Mouse (Mus musculus): ENCODE data around the gene Sbk3.

Gene Sbk3

GRCm38 (mm10) chr7:4933103-4933502 is 37.9 kb downstream of the Sbk3 start:
- no peak for DNase-seq (ENCODE audit: extremely low read depth, low read depth)

DNA sequence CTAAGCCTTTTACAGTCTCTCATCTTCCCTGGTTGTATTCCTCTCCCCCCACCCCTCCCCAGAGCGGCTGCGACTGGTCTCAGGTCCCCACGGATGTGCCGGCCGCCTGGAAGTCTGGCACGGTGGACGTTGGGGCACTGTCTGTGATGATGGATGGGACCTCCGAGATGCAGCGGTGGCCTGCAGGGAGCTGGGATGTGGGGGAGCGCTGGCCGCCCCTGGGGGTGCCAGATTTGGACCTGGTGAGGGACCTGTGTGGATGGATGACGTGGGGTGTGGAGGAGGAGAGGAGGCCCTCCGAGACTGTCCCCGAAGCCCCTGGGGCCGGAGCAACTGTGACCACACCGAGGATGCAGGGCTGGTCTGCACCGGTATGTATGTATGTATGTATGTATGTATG is 42.6 kb downstream of the Sbk3 start:
- no peak for DNase-seq (ENCODE audit: extremely low read depth, low read depth)

- no peak for DNase-seq (ENCODE audit: extremely low read depth, low read depth)
Observed at GRCm38 (mm10) chr7:4927711-4928110, 43.3 kb downstream of the Sbk3 start.

DNA sequence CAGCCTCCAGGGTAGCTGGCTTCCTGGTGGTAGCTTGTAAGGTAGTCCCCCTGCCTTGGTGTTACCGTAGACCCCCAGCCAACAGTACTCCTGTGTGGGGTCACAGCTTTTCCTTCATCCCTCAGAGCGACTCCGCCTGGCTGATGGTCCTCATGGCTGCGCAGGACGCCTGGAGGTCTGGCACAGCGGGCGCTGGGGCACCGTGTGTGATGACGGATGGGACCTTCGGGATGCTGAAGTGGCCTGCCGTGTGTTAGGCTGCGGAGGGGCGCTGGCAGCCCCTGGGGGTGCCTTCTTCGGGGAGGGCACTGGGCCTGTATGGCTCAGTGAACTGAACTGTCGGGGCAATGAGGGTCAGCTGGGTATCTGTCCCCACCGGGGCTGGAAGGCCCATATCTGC is 44.1 kb downstream of the Sbk3 start:
- DNase-seq (ENCODE audit: extremely low read depth, low read depth), result no peak

- DNase-seq (ENCODE audit: extremely low read depth, low read depth), result no peak
Observed at GRCm38 (mm10) chr7:4925441-4926381, 45.3 kb downstream of the Sbk3 start, which contains the start of gene Ssc5d. Gene Ssc5d (plus strand): TSS chr7:4925785.

DNA sequence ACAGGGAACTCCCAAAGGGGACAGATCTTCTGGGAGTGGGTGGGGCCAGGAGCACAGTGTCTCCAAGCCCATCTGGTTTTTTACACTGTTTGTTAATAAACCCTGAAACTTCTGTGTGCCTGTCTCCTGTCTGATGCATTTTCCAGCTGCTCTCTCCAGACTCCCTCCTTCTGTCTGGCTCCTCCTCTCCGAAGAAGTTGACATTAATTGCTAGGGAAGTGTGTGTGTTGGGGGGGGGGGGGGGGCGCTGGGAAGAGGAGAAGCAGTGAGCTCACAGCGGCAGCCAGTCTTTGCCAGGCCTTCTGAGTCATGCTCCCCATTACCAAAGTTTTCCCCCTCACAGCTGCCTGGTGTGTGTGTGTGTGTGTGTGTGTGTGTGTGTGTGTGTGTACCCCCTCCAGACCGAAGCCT is 46.1 kb downstream of the Sbk3 start:
- no peak for DNase-seq (ENCODE audit: extremely low read depth, low read depth)

GRCm38 (mm10) chr7:4924483-4924882 is 46.5 kb downstream of the Sbk3 start:
- DNase-seq (ENCODE audit: extremely low read depth, low read depth), result no peak

GRCm38 (mm10) chr7:4923586-4924364 is 47.2 kb downstream of the Sbk3 start:
- DNase-seq (ENCODE audit: extremely low read depth, low read depth), result no peak

GRCm38 (mm10) chr7:4922931-4923565 is 47.9 kb downstream of the Sbk3 start:
- DNase-seq (ENCODE audit: extremely low read depth, low read depth), result no peak

DNA sequence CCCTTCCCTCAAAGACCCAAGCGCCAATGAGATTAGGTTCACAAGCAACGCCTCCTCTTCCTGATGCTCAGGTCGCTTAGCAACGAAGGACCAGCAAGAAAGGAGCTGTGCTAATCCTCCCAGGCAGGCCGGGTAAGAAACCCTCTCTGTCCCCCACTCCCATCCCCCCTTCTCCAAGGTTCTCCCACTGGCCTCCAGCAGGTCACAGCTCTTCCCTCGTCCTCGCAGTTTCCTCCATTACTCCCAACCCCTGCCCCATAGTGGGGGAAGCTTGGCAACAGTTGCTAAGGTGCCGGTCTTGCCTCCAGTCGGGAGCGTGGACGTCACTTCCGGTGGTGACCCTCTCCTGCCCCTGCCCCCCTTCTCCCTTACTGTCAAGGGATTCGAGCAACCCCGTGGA is 48.5 kb downstream of the Sbk3 start:
- DNase-seq (ENCODE audit: extremely low read depth, low read depth), result no peak

GRCm38 (mm10) chr7:4921824-4922482 is 49.0 kb downstream of the Sbk3 start, which contains the start of gene Nat14:
Gene Nat14 (plus strand): TSS chr7:4922028.
- DNase-seq (ENCODE audit: extremely low read depth, low read depth), result no peak

- DNase-seq (ENCODE audit: extremely low read depth, low read depth), result no peak
Observed at GRCm38 (mm10) chr7:4920976-4921823, 49.8 kb downstream of the Sbk3 start.

- DNase-seq (ENCODE audit: extremely low read depth, low read depth), result no peak
Observed at GRCm38 (mm10) chr7:4920496-4920895, 50.5 kb downstream of the Sbk3 start.

DNA sequence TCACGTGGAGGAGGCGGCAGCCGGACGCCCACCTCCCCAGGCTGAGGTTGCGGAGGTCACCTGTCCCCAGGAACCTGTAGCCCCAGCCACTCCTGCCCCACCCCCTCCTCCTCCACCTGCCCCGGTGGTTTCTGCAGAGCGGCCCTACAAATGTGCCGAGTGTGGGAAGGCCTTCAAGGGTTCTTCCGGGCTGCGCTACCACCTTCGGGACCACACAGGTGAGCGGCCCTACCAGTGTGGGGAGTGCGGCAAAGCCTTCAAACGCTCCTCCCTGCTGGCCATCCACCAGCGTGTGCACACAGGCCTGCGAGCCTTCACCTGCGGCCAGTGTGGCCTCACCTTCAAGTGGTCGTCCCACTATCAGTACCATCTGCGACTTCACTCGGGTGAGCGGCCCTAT is 51.0 kb downstream of the Sbk3 start:
- no peak for DNase-seq (ENCODE audit: extremely low read depth, low read depth)

DNA sequence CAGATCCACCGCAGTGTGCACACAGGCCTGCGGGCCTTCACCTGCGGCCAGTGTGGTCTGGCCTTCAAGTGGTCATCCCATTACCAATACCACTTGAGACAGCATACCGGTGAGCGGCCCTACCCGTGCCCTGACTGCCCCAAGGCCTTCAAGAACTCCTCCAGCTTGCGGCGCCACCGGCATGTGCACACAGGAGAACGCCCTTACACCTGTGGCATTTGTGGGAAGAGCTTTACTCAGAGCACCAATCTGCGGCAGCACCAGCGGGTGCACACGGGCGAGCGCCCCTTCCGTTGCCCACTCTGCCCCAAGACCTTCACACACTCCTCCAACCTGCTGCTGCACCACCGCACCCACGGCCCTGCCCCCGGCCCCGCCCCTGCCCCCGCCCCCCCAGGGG is 51.9 kb downstream of the Sbk3 start:
- DNase-seq (ENCODE audit: extremely low read depth, low read depth), result no peak

DNA sequence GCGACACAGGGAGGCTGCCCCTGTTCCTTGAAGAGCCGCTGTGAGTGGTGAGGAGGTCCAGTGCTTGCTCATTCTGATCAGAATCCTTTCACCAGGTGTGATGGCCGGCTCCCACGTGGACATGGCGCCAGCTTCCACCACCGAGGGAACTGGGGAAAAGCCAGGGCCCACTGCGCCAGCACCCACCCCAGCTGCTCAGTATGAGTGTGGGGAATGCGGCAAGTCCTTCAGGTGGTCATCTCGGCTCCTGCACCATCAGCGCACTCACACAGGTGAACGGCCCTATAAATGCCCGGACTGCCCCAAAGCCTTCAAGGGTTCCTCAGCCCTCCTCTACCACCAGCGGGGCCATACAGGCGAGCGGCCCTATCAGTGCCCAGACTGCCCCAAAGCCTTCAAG is 52.3 kb downstream of the Sbk3 start:
- no peak for DNase-seq (ENCODE audit: extremely low read depth, low read depth)

DNA sequence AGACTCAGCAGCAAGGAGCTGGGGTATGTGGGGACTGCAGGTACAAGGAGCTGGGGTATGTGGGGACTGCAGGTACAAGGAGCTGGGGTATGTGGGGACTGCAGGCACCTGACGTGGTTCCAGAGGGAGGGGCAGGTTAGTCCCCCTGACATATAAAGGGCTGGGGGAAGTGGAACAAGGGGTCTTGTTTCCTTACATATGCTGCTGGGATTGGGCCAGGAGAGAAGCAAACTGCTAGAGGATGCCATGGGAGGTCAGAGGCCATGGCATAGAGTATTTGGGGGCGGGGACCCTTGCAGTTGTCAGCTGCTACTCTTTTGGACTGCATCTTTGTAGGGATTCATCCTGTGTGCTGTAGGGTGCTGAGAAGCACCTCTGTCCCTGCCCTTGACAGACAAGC is 53.5 kb downstream of the Sbk3 start:
- DNase-seq (ENCODE audit: extremely low read depth, low read depth), result no peak

DNA sequence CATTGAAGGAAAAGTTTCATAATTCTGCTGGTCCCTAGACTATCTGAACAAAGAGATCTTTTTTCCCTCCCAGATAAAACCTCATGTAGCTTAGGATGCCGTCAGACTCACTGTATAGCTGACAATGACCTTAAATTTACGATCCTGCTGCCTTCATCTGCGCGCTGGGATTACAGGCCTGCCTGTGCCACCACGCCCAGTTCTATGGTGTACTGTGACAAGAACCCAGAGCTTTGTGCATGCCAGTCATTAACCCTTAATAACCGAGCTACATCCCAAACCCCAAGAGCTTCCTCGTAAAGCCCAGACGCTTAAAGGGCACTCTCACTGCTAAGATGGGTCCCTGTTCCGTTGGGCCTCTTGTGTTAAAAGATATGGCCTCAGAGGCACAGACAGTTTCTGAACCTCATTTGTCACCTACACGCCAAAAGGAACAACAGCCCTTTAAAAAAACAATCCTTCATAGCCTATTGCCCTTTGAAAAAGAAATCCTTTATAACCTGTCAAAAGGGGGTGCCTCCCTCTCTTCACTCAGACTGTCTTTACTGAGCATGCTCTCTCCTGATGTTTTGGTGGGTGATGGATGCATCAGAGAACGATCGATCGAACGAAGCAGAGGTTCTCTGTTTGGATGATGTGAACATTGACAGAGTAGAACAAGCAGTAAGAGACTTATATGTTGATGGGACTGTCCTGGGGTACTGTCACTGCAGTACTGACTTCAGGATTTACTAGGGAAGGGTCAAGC is 55.1 kb downstream of the Sbk3 start:
- DNase-seq (ENCODE audit: extremely low read depth, low read depth), result peak; percentile 50

All from MEL-GATA-1-ER (cell line).